Comparison of ENCODE assay signal across 8 mouse cellular contexts in genomic region chr14:9393271-9393771, GRCm38 (mm10).
DNase-seq lines count a peak whose midpoint lies in the region; ATAC-seq and TF ChIP-seq lines count a peak whose summit lies in the region.

No protein-coding gene starts in this region.

- no peak for ATAC-seq in Patski
- peak; percentile 61 for ATAC-seq in hindbrain, embryonic 11.5 days (ENCODE audit: low FRiP score)
- ATAC-seq in activated CD4-positive, CD25-positive, alpha-beta regulatory T cell, adult 4 months = no peak

- no peaks in the 10 kb centered on the region for H3K36me3 ChIP-seq in hindbrain, embryonic 11.5 days (ENCODE audit: control insufficient read depth, insufficient read depth, low read length)

- no peak overlapping the region for H3K27ac ChIP-seq in hindbrain, embryonic 11.5 days (ENCODE audit: low read depth, low read length)

- no peaks in the 10 kb centered on the region for H3K9me3 ChIP-seq in hindbrain, embryonic 11.5 days (ENCODE audit: control insufficient read depth, low read length)

- in situ Hi-C loops in Patski (cut with MboI; ENCODE audit: low pct_unique_long_range_greater_than_20kb) = loop anchor here (25.0 kb wide), 1 partner anchor 1919 kb away; no protein-coding TSS in a partner anchor

- H3K27me3 ChIP-seq in Patski = no peaks in the 10 kb centered on the region
- H3K27me3 ChIP-seq in hindbrain, embryonic 11.5 days (ENCODE audit: control insufficient read depth, insufficient read depth, low read length) = no peaks in the 10 kb centered on the region

- DNase-seq in Patski (ENCODE audit: low read depth, low spot score) = peak; percentile 15
- DNase-seq in cerebellum, adult 8-10 months = peak; percentile 32
- DNase-seq in frontal cortex, postnatal 14 days (ENCODE audit: low spot score in 2 of 2) = peak; percentile 59 to 81
- DNase-seq in hindbrain, embryonic 11.5 days (ENCODE audit: low spot score) = peak; percentile 84
- DNase-seq in layer of hippocampus, adult 9-11 months = peak; percentile 52
- DNase-seq in lung, postnatal 4 days = peak; percentile 68 to 77
- DNase-seq in right cerebral cortex, postnatal 4 days = peak; percentile 84

- TF ChIP-seq CTCF in Patski (IDR thresholded peaks at IDR 0.05) = peak; percentile 96

- H3K9ac ChIP-seq in hindbrain, embryonic 11.5 days (ENCODE audit: low read depth, low read length) = no peak overlapping the region

- H3K4me1 ChIP-seq in hindbrain, embryonic 11.5 days (replicated peaks; ENCODE audit: control insufficient read depth, insufficient read depth, low read length) = no peaks in the 10 kb centered on the region

- no peak overlapping the region for H3K4me3 ChIP-seq in hindbrain, embryonic 11.5 days (ENCODE audit: low read depth, low read length)

- WGBS in hindbrain, embryonic 11.5 days = 24% methylated on average over 4 of the region's 4 CpGs

- CTCF ChIA-PET in Patski (lab: Charles Lee) = interaction anchor here (0.9 to 1.7 kb wide), 4 partner anchors 39 to 1937 kb away, joined by 3 read pairs; no protein-coding TSS in a partner anchor

- H3K4me2 ChIP-seq in hindbrain, embryonic 11.5 days (replicated peaks; ENCODE audit: low read depth, low read length) = no peak overlapping the region

- POLR2A ChIA-PET in Patski (lab: Charles Lee) = no interaction called here

Comparison
In these comparisons a context has a peak if more than half of its experiments do, and no peak if none do; other contexts are left out.
1. DNase-seq: peak in every context shown above with its lines; median percentile 84 in hindbrain, embryonic 11.5 days; 84 in right cerebral cortex, postnatal 4 days; 72 in lung, postnatal 4 days; 70 in frontal cortex, postnatal 14 days; 52 in layer of hippocampus, adult 9-11 months; 32 in cerebellum, adult 8-10 months; 15 in Patski.